Comparison of ENCODE assay signal across 19 mouse cellular contexts in the genomic region with DNA sequence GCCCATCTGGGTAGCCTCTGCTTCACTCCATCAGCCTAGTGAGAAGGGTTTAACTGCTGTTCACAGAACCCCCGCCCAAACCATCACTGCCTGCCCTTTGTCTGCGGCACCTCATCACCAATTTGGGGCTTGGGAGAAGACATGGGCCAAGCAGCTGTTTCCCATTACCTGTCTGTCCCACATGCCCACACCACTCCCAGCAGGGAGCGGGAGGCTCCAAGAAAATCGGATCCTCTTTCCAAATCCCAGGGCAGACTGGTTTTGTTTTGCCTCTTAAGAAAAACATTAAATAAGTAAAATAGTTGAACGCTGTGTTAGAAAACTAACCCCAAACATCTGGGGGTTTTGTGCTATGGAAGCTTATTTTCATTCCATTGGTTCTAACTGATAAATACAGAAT. TPM values are rescaled to one million over a fixed set of nuclear protein-coding genes. Genes with fewer than 3 reads are reported as not detected.
DNase-seq lines count a peak whose midpoint lies in the region; ATAC-seq and TF ChIP-seq lines count a peak whose summit lies in the region.
"Had no signal": no experiment of that assay in that cellular context is flagged by ENCODE, and none has a peak within 500 bp of the region (broad histone marks: within the 10 kb centered on the region; RNA-seq: fewer than 3 reads in every experiment).

No protein-coding gene starts in this region.

- no peak overlapping the region for H3K4me2 ChIP-seq in midbrain, postnatal 0 days (ENCODE audit: low read depth, low read length, poor library complexity, severe bottlenecking)
- peak overlapping the region; percentile 20 for H3K4me2 ChIP-seq in embryonic facial prominence, embryonic 13.5 days
- H3K4me2 ChIP-seq: heart, embryonic 13.5 days; hindbrain, embryonic 12.5 days; liver, embryonic 13.5 days; midbrain, embryonic 11.5 days had no signal

- no peaks in the 10 kb centered on the region for H3K9me3 ChIP-seq in midbrain, embryonic 10.5 days (replicated peaks)
- no peaks in the 10 kb centered on the region for H3K9me3 ChIP-seq in midbrain, postnatal 0 days (ENCODE audit: low read length)
- H3K9me3 ChIP-seq in embryonic facial prominence, embryonic 13.5 days: no peaks in the 10 kb centered on the region
- H3K9me3 ChIP-seq: heart, embryonic 13.5 days; hindbrain, embryonic 12.5 days; liver, embryonic 13.5 days had no signal

- 0 out of 2 replicates have a peak, but pooled peaks cover 3% of the 10 kb centered on the region for H3K4me1 ChIP-seq in midbrain, embryonic 10.5 days
- H3K4me1 ChIP-seq in midbrain, postnatal 0 days (ENCODE audit: insufficient read depth, low read length): no peaks in the 10 kb centered on the region
- H3K4me1 ChIP-seq in embryonic facial prominence, embryonic 13.5 days: peaks cover 25% of the 10 kb centered on the region
- H3K4me1 ChIP-seq: hindbrain, embryonic 12.5 days had no signal

- no peaks in the 10 kb centered on the region for H3K27me3 ChIP-seq in midbrain, embryonic 10.5 days (ENCODE audit: low read depth, poor library complexity, severe bottlenecking)
- H3K27me3 ChIP-seq in midbrain, postnatal 0 days (ENCODE audit: insufficient read depth, low read length): no peaks in the 10 kb centered on the region
- H3K27me3 ChIP-seq in embryonic facial prominence, embryonic 13.5 days: no peaks in the 10 kb centered on the region
- H3K27me3 ChIP-seq: hindbrain, embryonic 12.5 days had no signal

- H3K36me3 ChIP-seq in midbrain, embryonic 10.5 days: no peaks in the 10 kb centered on the region
- H3K36me3 ChIP-seq in midbrain, postnatal 0 days (ENCODE audit: insufficient read depth, low read length): no peaks in the 10 kb centered on the region
- no peaks in the 10 kb centered on the region for H3K36me3 ChIP-seq in embryonic facial prominence, embryonic 13.5 days
- H3K36me3 ChIP-seq: heart, embryonic 13.5 days; hindbrain, embryonic 12.5 days; liver, embryonic 13.5 days had no signal

- TF ChIP-seq CTCF in midbrain, postnatal 0 days (IDR thresholded peaks at IDR 0.05): no peak

- no peak overlapping the region for H3K9ac ChIP-seq in midbrain, postnatal 0 days (replicated peaks; ENCODE audit: low read length, poor library complexity, severe bottlenecking)
- no peak overlapping the region for H3K9ac ChIP-seq in embryonic facial prominence, embryonic 13.5 days
- H3K9ac ChIP-seq: heart, embryonic 13.5 days; hindbrain, embryonic 12.5 days; liver, embryonic 13.5 days had no signal

- no peak for ATAC-seq in midbrain, postnatal 0 days (ENCODE audit: low FRiP score)
- ATAC-seq in embryonic facial prominence, embryonic 13.5 days (ENCODE audit: insufficient number of reproducible peaks, insufficient read depth, low FRiP score, low TSS enrichment, low read depth): no peak
- ATAC-seq: CD4-positive, CD25-positive, alpha-beta regulatory T cell, adult 4 months; forebrain, embryonic 16.5 days; intestine, postnatal 0 days had no signal

- peak; percentile 54 for DNase-seq in midbrain, embryonic 10.5 days (ENCODE audit: low spot score)
- DNase-seq in midbrain, postnatal 0 days (ENCODE audit: low spot score): no peak
- peak; percentile 59 to 69 for DNase-seq in lung, adult 18-20 months
- peak; percentile 66 for DNase-seq in mesoderm, embryonic 11.5 days (ENCODE audit: low read depth, low spot score)
- no peak for DNase-seq in layer of hippocampus, postnatal 25 days (ENCODE audit: extremely low spot score in 1 of 2, low spot score in 1 of 2)
- no peak for DNase-seq in MN1 (ENCODE audit: low spot score)
- no peak for DNase-seq in adrenal gland, adult 2 months
- DNase-seq: cerebellum, postnatal 25 days; gastrocnemius, postnatal 14 days; layer of hippocampus, adult 9-11 months; liver, embryonic 13.5 days; thymus, postnatal 4 days had no signal

- no peak overlapping the region for H3K4me3 ChIP-seq in midbrain, embryonic 10.5 days
- H3K4me3 ChIP-seq in midbrain, postnatal 0 days (ENCODE audit: low read depth, low read length): no peak overlapping the region
- no peak overlapping the region for H3K4me3 ChIP-seq in embryonic facial prominence, embryonic 13.5 days
- H3K4me3 ChIP-seq: heart, embryonic 13.5 days; hindbrain, embryonic 12.5 days; liver, embryonic 13.5 days had no signal

- no peak overlapping the region for H3K27ac ChIP-seq in midbrain, embryonic 10.5 days (replicated peaks)
- no peak overlapping the region for H3K27ac ChIP-seq in midbrain, postnatal 0 days (ENCODE audit: low read depth, low read length)
- H3K27ac ChIP-seq in embryonic facial prominence, embryonic 13.5 days: peak overlapping the region; percentile 75
- H3K27ac ChIP-seq: heart, embryonic 13.5 days; hindbrain, embryonic 12.5 days; liver, embryonic 13.5 days had no signal

- WGBS in midbrain, embryonic 10.5 days: 71% methylated on average over 5 of the region's 5 CpGs
- 83% methylated on average over 5 of the region's 5 CpGs for WGBS in midbrain, postnatal 0 days
- WGBS in embryonic facial prominence, embryonic 13.5 days: 27% methylated on average over 5 of the region's 5 CpGs

RNA-seq across cellular contexts. Expression of a gene that starts 33.9 kb away (rescaled TPM):
- polyA plus RNA-seq in midbrain, embryonic 10.5 days (2016; fragmentation: Nextera tagmentation; extraction: Ambion mirVana): 341 and 391 TPM in 2 replicates
- 38.6 and 53.8 TPM in 2 replicates for total RNA-seq in midbrain, postnatal 0 days (2014; rRNA removed)
- polyA plus RNA-seq in midbrain, postnatal 0 days (2015; fragmentation: Nextera tagmentation; extraction: Ambion mirVana): 169 and 170 TPM in 2 replicates
- polyA plus RNA-seq in embryonic facial prominence, embryonic 13.5 days (2015; fragmentation: Nextera tagmentation; extraction: Ambion mirVana): 281 and 293 TPM in 2 replicates
- total RNA-seq in layer of hippocampus, postnatal 25 days (2021): 10 to 100 TPM; 35.8 to 38.4 TPM
- 10 to 100 TPM; 38.3 to 40.4 TPM for total RNA-seq in adrenal gland, adult 2 months (2021)
- 5.2 and 7.3 TPM in 2 replicates for polyA plus RNA-seq in adrenal gland, adult 2 months (2012; rRNA removed)

RNA-seq across cellular contexts. Expression of a gene that starts 33.9 kb away (rescaled TPM):
- 22.8 and 24.3 TPM in 2 replicates for polyA plus RNA-seq in midbrain, embryonic 10.5 days (2016; fragmentation: Nextera tagmentation; extraction: Ambion mirVana)
- 12.3 and 16.3 TPM in 2 replicates for total RNA-seq in midbrain, postnatal 0 days (2014; rRNA removed)
- polyA plus RNA-seq in midbrain, postnatal 0 days (2015; fragmentation: Nextera tagmentation; extraction: Ambion mirVana): 14.3 and 14.7 TPM in 2 replicates
- 20.9 and 21.0 TPM in 2 replicates for polyA plus RNA-seq in embryonic facial prominence, embryonic 13.5 days (2015; fragmentation: Nextera tagmentation; extraction: Ambion mirVana)
- total RNA-seq in layer of hippocampus, postnatal 25 days (2021): 10 to 100 TPM; 12.6 to 14.2 TPM
- 10 to 100 TPM; 13.3 to 19.3 TPM for total RNA-seq in adrenal gland, adult 2 months (2021)
- 4.1 and 4.5 TPM in 2 replicates for polyA plus RNA-seq in adrenal gland, adult 2 months (2012; rRNA removed)

Comparison
In these comparisons a context has a peak if more than half of its experiments do, and no peak if none do; other contexts are left out.
1. DNase-seq: peak in midbrain, embryonic 10.5 days (single experiment), lung, adult 18-20 months (2 of 2) and mesoderm, embryonic 11.5 days (single experiment); none in midbrain, postnatal 0 days (single experiment), layer of hippocampus, postnatal 25 days (0 of 2), MN1 (single experiment) and adrenal gland, adult 2 months (single experiment).
2. RNA of a gene that starts 33.9 kb away (polyA plus RNA-seq): 341 to 391 TPM in midbrain, embryonic 10.5 days, 281 to 293 TPM in embryonic facial prominence, embryonic 13.5 days and 169 to 170 TPM in midbrain, postnatal 0 days; 5.2 to 7.3 TPM in adrenal gland, adult 2 months; every median in the first group is over 10 times any median in the second.